Mouse (Mus musculus): ENCODE results near the gene Cep85l. TPM values are rescaled to one million over a fixed set of nuclear protein-coding genes. Genes with fewer than 3 reads are reported as not detected.
A peak's percentile ranks its signal among the peaks of the same experiment; 100 is the strongest.

Gene Cep85l
- polyA plus RNA-seq, 1 experiment from 2014 or later = 9.5 TPM

- ATAC-seq (ENCODE audit: insufficient number of reproducible peaks, insufficient read depth, low FRiP score, low TSS enrichment, low read depth) = no peak
- Histone ChIP-seq H3K36me3 (no peaks in the 10 kb centered on the region), H3K4me3 (replicated peaks) (no peak overlapping the region), H3K4me1 (replicated peaks) (no peaks in the 10 kb centered on the region), H3K9me3 (no peaks in the 10 kb centered on the region), H3K4me2 (no peak overlapping the region), H3K9ac (replicated peaks) (no peak overlapping the region), H3K27ac (no peak overlapping the region), H3K27me3 (no peaks in the 10 kb centered on the region)
- 78% methylated on average over 6 of the region's 6 CpGs for WGBS
These were observed 8.6 kb upstream of the Cep85l start for GRCm38 (mm10) chr10:53388227-53388920.

GRCm38 (mm10) chr10:53385438-53385837 is 5.7 kb upstream of the Cep85l start:
- no peaks in the 10 kb centered on the region for H3K27me3 ChIP-seq
- H3K9ac ChIP-seq (replicated peaks) = no peak overlapping the region
- no peak overlapping the region for H3K27ac ChIP-seq
- H3K4me1 ChIP-seq (replicated peaks) = no peaks in the 10 kb centered on the region; the same call in 1 of the 2 replicates
- WGBS = 76% methylated on average over 5 of the region's 5 CpGs
- H3K36me3 ChIP-seq = no peaks in the 10 kb centered on the region
- no peaks in the 10 kb centered on the region for H3K9me3 ChIP-seq
- H3K4me3 ChIP-seq (replicated peaks) = no peak overlapping the region
- no peak overlapping the region for H3K4me2 ChIP-seq
- no peak for ATAC-seq (ENCODE audit: insufficient number of reproducible peaks, insufficient read depth, low FRiP score, low TSS enrichment, low read depth)

GRCm38 (mm10) chr10:53384896-53385295 is 5.1 kb upstream of the Cep85l start:
- no peak overlapping the region for H3K4me3 ChIP-seq (replicated peaks)
- WGBS = 100% methylated on average over 1 of the region's 1 CpGs
- no peak overlapping the region for H3K4me2 ChIP-seq
- no peak overlapping the region for H3K9ac ChIP-seq (replicated peaks)
- H3K27me3 ChIP-seq = no peaks in the 10 kb centered on the region
- peaks cover 4% of the 10 kb centered on the region; the same call in 1 of the 2 replicates for H3K4me1 ChIP-seq (replicated peaks)
- no peaks in the 10 kb centered on the region for H3K9me3 ChIP-seq
- no peak overlapping the region for H3K27ac ChIP-seq
- no peak for ATAC-seq (ENCODE audit: insufficient number of reproducible peaks, insufficient read depth, low FRiP score, low TSS enrichment, low read depth)
- H3K36me3 ChIP-seq = no peaks in the 10 kb centered on the region

GRCm38 (mm10) chr10:53382696-53383365 is 3.1 kb upstream of the Cep85l start:
- no peak overlapping the region for H3K27ac ChIP-seq
- 64% methylated on average over 7 of the region's 7 CpGs for WGBS
- no peak overlapping the region for H3K4me2 ChIP-seq
- H3K9ac ChIP-seq (replicated peaks) = no peak overlapping the region
- no peaks in the 10 kb centered on the region for H3K9me3 ChIP-seq
- no peaks in the 10 kb centered on the region for H3K27me3 ChIP-seq
- peaks cover 9% of the 10 kb centered on the region for H3K4me1 ChIP-seq (replicated peaks)
- H3K36me3 ChIP-seq = no peaks in the 10 kb centered on the region
- no peak for ATAC-seq (ENCODE audit: insufficient number of reproducible peaks, insufficient read depth, low FRiP score, low TSS enrichment, low read depth)
- H3K4me3 ChIP-seq (replicated peaks) = no peak overlapping the region

GRCm38 (mm10) chr10:53378981-53379708 is 602 bp downstream of the Cep85l start:
- WGBS = under 1% methylated on average over 52 of the region's 59 CpGs
- Histone ChIP-seq H3K4me1 (replicated peaks) (peaks cover 16% of the 10 kb centered on the region), H3K36me3 (peaks cover under 1% of the 10 kb centered on the region; the same call in 1 of the 2 replicates), H3K27me3 (no peaks in the 10 kb centered on the region), H3K27ac (peak overlapping the region; percentile 99), H3K9ac (replicated peaks) (peak overlapping the region; percentile 98), H3K9me3 (no peaks in the 10 kb centered on the region), H3K4me2 (peak overlapping the region; percentile 65), H3K4me3 (replicated peaks) (peak overlapping the region; percentile 96)
- ATAC-seq (ENCODE audit: insufficient number of reproducible peaks, insufficient read depth, low FRiP score, low TSS enrichment, low read depth) = peak; percentile 78

- Histone ChIP-seq H3K27ac (no peak overlapping the region), H3K36me3 (peaks cover 5% of the 10 kb centered on the region; the same call in 1 of the 2 replicates), H3K4me1 (replicated peaks) (peaks cover 16% of the 10 kb centered on the region), H3K27me3 (no peaks in the 10 kb centered on the region), H3K4me3 (replicated peaks) (peak overlapping the region; percentile 96), H3K4me2 (peak overlapping the region; percentile 65), H3K9ac (replicated peaks) (peak overlapping the region; percentile 98; the same call in 1 of the 2 replicates), H3K9me3 (peaks cover 3% of the 10 kb centered on the region; the same call in 1 of the 2 replicates)
- 74% methylated on average over 6 of the region's 6 CpGs for WGBS
- ATAC-seq (ENCODE audit: insufficient number of reproducible peaks, insufficient read depth, low FRiP score, low TSS enrichment, low read depth) = no peak
These were observed 1.5 kb downstream of the Cep85l start for GRCm38 (mm10) chr10:53378296-53378695.

GRCm38 (mm10) chr10:53377096-53377495 is 2.7 kb downstream of the Cep85l start:
- Histone ChIP-seq H3K4me3 (replicated peaks) (no peak overlapping the region), H3K27me3 (no peaks in the 10 kb centered on the region), H3K4me1 (replicated peaks) (peaks cover 16% of the 10 kb centered on the region), H3K4me2 (peak overlapping the region; percentile 13), H3K9ac (replicated peaks) (no peak overlapping the region), H3K9me3 (peaks cover 7% of the 10 kb centered on the region; the same call in 1 of the 2 replicates), H3K27ac (no peak overlapping the region), H3K36me3 (peaks cover 6% of the 10 kb centered on the region; the same call in 1 of the 2 replicates)
- ATAC-seq (ENCODE audit: insufficient number of reproducible peaks, insufficient read depth, low FRiP score, low TSS enrichment, low read depth) = no peak

GRCm38 (mm10) chr10:53373885-53374578 is 5.7 kb downstream of the Cep85l start:
- no peak overlapping the region for H3K27ac ChIP-seq
- H3K4me2 ChIP-seq = no peak overlapping the region
- no peaks in the 10 kb centered on the region for H3K27me3 ChIP-seq
- H3K9ac ChIP-seq (replicated peaks) = no peak overlapping the region
- peaks cover 12% of the 10 kb centered on the region for H3K4me1 ChIP-seq (replicated peaks)
- peaks cover 19% of the 10 kb centered on the region for H3K9me3 ChIP-seq
- ATAC-seq (ENCODE audit: insufficient number of reproducible peaks, insufficient read depth, low FRiP score, low TSS enrichment, low read depth) = no peak
- WGBS = 89% methylated on average over 6 of the region's 6 CpGs
- peaks cover 11% of the 10 kb centered on the region; the same call in 1 of the 2 replicates for H3K36me3 ChIP-seq
- no peak overlapping the region for H3K4me3 ChIP-seq (replicated peaks)

GRCm38 (mm10) chr10:53367265-53367664 is 12.5 kb downstream of the Cep85l start:
- peaks cover 9% of the 10 kb centered on the region; the same call in 1 of the 2 replicates for H3K36me3 ChIP-seq
- peaks cover 11% of the 10 kb centered on the region for H3K9me3 ChIP-seq
- ATAC-seq (ENCODE audit: insufficient number of reproducible peaks, insufficient read depth, low FRiP score, low TSS enrichment, low read depth) = no peak
- no peak overlapping the region for H3K4me3 ChIP-seq (replicated peaks)
- no peak overlapping the region for H3K9ac ChIP-seq (replicated peaks)
- no peak overlapping the region for H3K27ac ChIP-seq
- no peaks in the 10 kb centered on the region for H3K4me1 ChIP-seq (replicated peaks)
- H3K4me2 ChIP-seq = no peak overlapping the region
- 88% methylated on average over 2 of the region's 2 CpGs for WGBS
- no peaks in the 10 kb centered on the region for H3K27me3 ChIP-seq

- no peak overlapping the region for H3K4me2 ChIP-seq
- no peaks in the 10 kb centered on the region for H3K4me1 ChIP-seq (replicated peaks)
- H3K36me3 ChIP-seq = peaks cover 4% of the 10 kb centered on the region; the same call in 1 of the 2 replicates
- no peak overlapping the region for H3K27ac ChIP-seq
- no peak overlapping the region for H3K4me3 ChIP-seq (replicated peaks)
- no peak for ATAC-seq (ENCODE audit: insufficient number of reproducible peaks, insufficient read depth, low FRiP score, low TSS enrichment, low read depth)
- no peak overlapping the region for H3K9ac ChIP-seq (replicated peaks)
- H3K27me3 ChIP-seq = no peaks in the 10 kb centered on the region
- H3K9me3 ChIP-seq = no peaks in the 10 kb centered on the region
These were observed 15.4 kb downstream of the Cep85l start for GRCm38 (mm10) chr10:53364311-53364710.

- Histone ChIP-seq H3K9ac (replicated peaks) (no peak overlapping the region), H3K36me3 (peaks cover 28% of the 10 kb centered on the region), H3K4me3 (replicated peaks) (no peak overlapping the region), H3K4me1 (replicated peaks) (no peaks in the 10 kb centered on the region), H3K9me3 (no peaks in the 10 kb centered on the region), H3K27ac (no peak overlapping the region), H3K4me2 (no peak overlapping the region), H3K27me3 (no peaks in the 10 kb centered on the region)
- no peak for ATAC-seq (ENCODE audit: insufficient number of reproducible peaks, insufficient read depth, low FRiP score, low TSS enrichment, low read depth)
- 91% methylated on average over 3 of the region's 3 CpGs for WGBS
These were observed 20.7 kb downstream of the Cep85l start for GRCm38 (mm10) chr10:53359016-53359415.

All from limb, embryonic 12.5 days (tissue).